Mouse (Mus musculus) hindbrain, embryonic 16.5 days (tissue): Measurements from ENCODE around the gene Wipf2. TPM values are rescaled to one million over a fixed set of nuclear protein-coding genes. Genes with fewer than 3 reads are reported as not detected.
A peak's percentile ranks its signal among the peaks of the same experiment; 100 is the strongest.
"Not testable (repeated sequence)": the region's sequence is repeated elsewhere in the genome, so short reads cannot be mapped to it uniquely, and the experiment has no call there.

Source experiments
- ATAC-seq: fragments of 200-750 bp; cut with Nextera tagmentation; 2 replicates; pipeline ENCODE4 v1.8.0; 2017; ENCODE audit warnings: moderate TSS enrichment, moderate library complexity
- H3K27ac ChIP-seq: fragments of 300-500 bp; sonication (generic); 2 replicates; pipeline ENCODE4 v1.5.1; 2014; ENCODE audit warnings: low read depth, mild to moderate bottlenecking, control low read depth, low read length, moderate library complexity
- H3K27me3 ChIP-seq: fragments of 300-500 bp; sonication (generic); replicated peaks from 2 replicates; pipeline ENCODE4 v1.6.1; 2014; ENCODE audit warnings: low read length; ENCODE audit not compliant: control insufficient read depth, insufficient read depth
- H3K36me3 ChIP-seq: fragments of 300-500 bp; sonication (generic); 2 replicates; pipeline ENCODE4 v1.6.1; 2014; ENCODE audit warnings: mild to moderate bottlenecking, low read length, moderate library complexity, mixed read lengths; ENCODE audit not compliant: control insufficient read depth, insufficient read depth
- H3K4me1 ChIP-seq: fragments of 300-500 bp; sonication (generic); 2 replicates; pipeline ENCODE4 v1.6.1; 2014; ENCODE audit warnings: low read depth, low read length; ENCODE audit not compliant: control insufficient read depth, insufficient read depth
- H3K4me2 ChIP-seq: fragments of 300-500 bp; sonication (generic); 2 replicates; pipeline ENCODE4 v1.6.1; 2014; ENCODE audit warnings: mild to moderate bottlenecking, low read length, control low read depth, moderate library complexity
- H3K4me3 ChIP-seq: fragments of 300-500 bp; sonication (generic); 2 replicates; pipeline ENCODE4 v1.5.1; 2014; ENCODE audit warnings: mild to moderate bottlenecking, low read length, control low read depth, moderate library complexity
- H3K9ac ChIP-seq: fragments of 300-500 bp; sonication (generic); 2 replicates; pipeline ENCODE4 v1.6.1; 2014; ENCODE audit warnings: low read depth, mild to moderate bottlenecking, control low read depth, low read length, moderate library complexity
- H3K9me3 ChIP-seq: fragments of 300-500 bp; sonication (generic); 2 replicates; pipeline ENCODE4 v1.6.1; 2014; ENCODE audit warnings: mild to moderate bottlenecking, low read length, moderate library complexity; ENCODE audit not compliant: control insufficient read depth
- WGBS: fragments of 180-500 bp; shearing (Covaris S2); extraction: QIAGEN DNeasy Blood & Tissue Kit; methylation state at CpG from one replicate; pipeline ENCODE4 v1.1.7; 2014; 5-methylcytosine and 5-hydroxymethylcytosine counted together
- polyA plus RNA-seq: library from polyadenylated mRNA; unstranded; fragments of >200 nt; fragmentation: Nextera tagmentation; extraction: Ambion mirVana; gene quantifications from 2 replicates; pipeline ENCODE4 v1.2.1, GENCODE M21; 2015

Wipf2 gene
- polyA plus RNA-seq, 1 experiment from 2014 or later, result 4.1 TPM

GRCm38 (mm10) chr11:98911498-98911897 is 48.1 kb downstream of the Wipf2 start:
- peaks cover 6% of the 10 kb centered on the region for H3K4me1 ChIP-seq
- H3K27ac ChIP-seq, result no peak overlapping the region
- H3K4me3 ChIP-seq, result no peak overlapping the region
- no peaks in the 10 kb centered on the region for H3K9me3 ChIP-seq
- WGBS, result 85% methylated on average over 5 of the region's 5 CpGs
- no peaks in the 10 kb centered on the region for H3K27me3 ChIP-seq
- no peak for ATAC-seq
- no peaks in the 10 kb centered on the region for H3K36me3 ChIP-seq
- H3K4me2 ChIP-seq, result no peak overlapping the region
- H3K9ac ChIP-seq, result no peak overlapping the region

GRCm38 (mm10) chr11:98914196-98914595 is 50.8 kb downstream of the Wipf2 start:
- Histone ChIP-seq H3K4me1 (no peaks in the 10 kb centered on the region; the same call in 1 of the 2 replicates), H3K9ac (no peak overlapping the region), H3K4me3 (no peak overlapping the region), H3K27me3 (no peaks in the 10 kb centered on the region), H3K36me3 (no peaks in the 10 kb centered on the region), H3K9me3 (no peaks in the 10 kb centered on the region), H3K4me2 (no peak overlapping the region), H3K27ac (no peak overlapping the region)
- no peak for ATAC-seq
- 78% methylated on average over 11 of the region's 11 CpGs for WGBS

- H3K9ac ChIP-seq, H3K27ac ChIP-seq, H3K4me2 ChIP-seq, ATAC-seq, H3K9me3 ChIP-seq, H3K27me3 ChIP-seq, H3K4me3 ChIP-seq, H3K36me3 ChIP-seq, H3K4me1 ChIP-seq: not testable (repeated sequence)
- 92% methylated on average over 3 of the region's 3 CpGs for WGBS
Observed at GRCm38 (mm10) chr11:98916376-98916775, 52.9 kb downstream of the Wipf2 start.

- no peaks in the 10 kb centered on the region for H3K27me3 ChIP-seq
- peaks cover 1% of the 10 kb centered on the region for H3K4me1 ChIP-seq
- H3K4me3 ChIP-seq, result no peak overlapping the region
- 76% methylated on average over 13 of the region's 13 CpGs for WGBS
- no peaks in the 10 kb centered on the region for H3K36me3 ChIP-seq
- H3K9ac ChIP-seq, result no peak overlapping the region; the same call in 1 of the 2 replicates
- H3K9me3 ChIP-seq, result no peaks in the 10 kb centered on the region
- H3K27ac ChIP-seq, result no peak overlapping the region
- no peak for ATAC-seq
- H3K4me2 ChIP-seq, result no peak overlapping the region
Observed at GRCm38 (mm10) chr11:98917428-98918005, 54.1 kb downstream of the Wipf2 start.

GRCm38 (mm10) chr11:98918231-98918630 is 54.8 kb downstream of the Wipf2 start:
- Histone ChIP-seq H3K27me3 (no peaks in the 10 kb centered on the region), H3K36me3 (no peaks in the 10 kb centered on the region), H3K27ac (no peak overlapping the region), H3K9me3 (no peaks in the 10 kb centered on the region), H3K4me1 (peaks cover 4% of the 10 kb centered on the region), H3K9ac (no peak overlapping the region), H3K4me3 (no peak overlapping the region), H3K4me2 (no peak overlapping the region)
- no peak for ATAC-seq
- 84% methylated on average over 9 of the region's 9 CpGs for WGBS

- H3K27ac ChIP-seq, result no peak overlapping the region
- no peak overlapping the region for H3K9ac ChIP-seq
- H3K9me3 ChIP-seq, result no peaks in the 10 kb centered on the region
- no peaks in the 10 kb centered on the region for H3K27me3 ChIP-seq
- no peak overlapping the region for H3K4me3 ChIP-seq
- peaks cover 9% of the 10 kb centered on the region for H3K4me1 ChIP-seq
- H3K36me3 ChIP-seq, result no peaks in the 10 kb centered on the region
- WGBS, result 90% methylated on average over 11 of the region's 11 CpGs
- H3K4me2 ChIP-seq, result no peak overlapping the region
- ATAC-seq, result no peak
Observed at GRCm38 (mm10) chr11:98919009-98919408, 55.6 kb downstream of the Wipf2 start.

GRCm38 (mm10) chr11:98921813-98922212 is 58.4 kb downstream of the Wipf2 start:
- not testable (repeated sequence) for ATAC-seq
- H3K4me1 ChIP-seq, result peaks cover 28% of the 10 kb centered on the region

GRCm38 (mm10) chr11:98922307-98922706 is 58.9 kb downstream of the Wipf2 start:
- 0 out of 2 replicates have a peak overlapping the region, but pooled peaks have one; percentile 12 for H3K27ac ChIP-seq
- peaks cover 28% of the 10 kb centered on the region for H3K4me1 ChIP-seq

More at GRCm38 (mm10) chr11:98921813-98922212, 58.4 kb downstream of the Wipf2 start:
- H3K27me3 ChIP-seq, H3K36me3 ChIP-seq, H3K4me3 ChIP-seq, H3K9ac ChIP-seq, H3K27ac ChIP-seq, H3K9me3 ChIP-seq, H3K4me2 ChIP-seq: not testable (repeated sequence)
- WGBS, result 51% methylated on average over 15 of the region's 15 CpGs

GRCm38 (mm10) chr11:98922851-98923711 is 59.6 kb downstream of the Wipf2 start:
- peak; percentile 14; the same call in 1 of the 2 replicates for ATAC-seq
- H3K4me3 ChIP-seq, H3K9me3 ChIP-seq, H3K36me3 ChIP-seq, H3K27me3 ChIP-seq, H3K4me2 ChIP-seq: not testable (repeated sequence)
- H3K9ac ChIP-seq, result peak overlapping the region; percentile 31; the same call in 1 of the 2 replicates
- H3K27ac ChIP-seq, result peak overlapping the region; percentile 56; the same call in 1 of the 2 replicates
- 33% methylated on average over 16 of the region's 16 CpGs for WGBS
- H3K4me1 ChIP-seq, result peaks cover 34% of the 10 kb centered on the region

More at GRCm38 (mm10) chr11:98922307-98922706, 58.9 kb downstream of the Wipf2 start:
- H3K9ac ChIP-seq, result peak overlapping the region; percentile 31; the same call in 1 of the 2 replicates
- not testable (repeated sequence) for H3K9me3 ChIP-seq, H3K4me2 ChIP-seq, H3K27me3 ChIP-seq, H3K36me3 ChIP-seq, H3K4me3 ChIP-seq, ATAC-seq
- WGBS, result 45% methylated on average over 10 of the region's 10 CpGs
